Mouse (Mus musculus) midbrain, embryonic 12.5 days (tissue): ENCODE data around the gene Gm20388. TPM values are rescaled to one million over a fixed set of nuclear protein-coding genes. Genes with fewer than 3 reads are reported as not detected.

Experiments
- ATAC-seq: fragments of 200-750 bp; cut with Nextera tagmentation; 2 replicates; pipeline ENCODE4 v1.8.0; 2017; ENCODE audit warnings: low read depth, moderate TSS enrichment, moderate library complexity; ENCODE audit not compliant: low FRiP score
- H3K27ac ChIP-seq: fragments of 300-500 bp; sonication (generic); replicated peaks from 2 replicates; pipeline ENCODE4 v1.5.1; 2016; ENCODE audit warnings: mild to moderate bottlenecking
- H3K27me3 ChIP-seq: fragments of 300-500 bp; sonication (generic); 2 replicates; pipeline ENCODE4 v1.6.1; 2016; ENCODE audit warnings: mild to moderate bottlenecking
- H3K36me3 ChIP-seq: fragments of 300-500 bp; sonication (generic); 2 replicates; pipeline ENCODE4 v1.6.1; 2016
- H3K4me1 ChIP-seq: fragments of 300-500 bp; sonication (generic); 2 replicates; pipeline ENCODE4 v1.6.1; 2016
- H3K4me2 ChIP-seq: fragments of 300-500 bp; sonication (generic); replicated peaks from 2 replicates; pipeline ENCODE4 v1.6.1; 2016; ENCODE audit warnings: mild to moderate bottlenecking, moderate library complexity
- H3K4me3 ChIP-seq: fragments of 300-500 bp; sonication (generic); 2 replicates; pipeline ENCODE4 v1.5.1; 2016; ENCODE audit warnings: mild to moderate bottlenecking
- H3K9ac ChIP-seq: fragments of 300-500 bp; sonication (generic); replicated peaks from 2 replicates; pipeline ENCODE4 v1.6.1; 2016; ENCODE audit warnings: mild to moderate bottlenecking, moderate library complexity
- H3K9me3 ChIP-seq: fragments of 300-500 bp; sonication (generic); 2 replicates; pipeline ENCODE4 v1.6.1; 2016; ENCODE audit warnings: mild to moderate bottlenecking
- WGBS: fragments of 180-500 bp; shearing (Covaris S2); methylation state at CpG from one replicate; pipeline ENCODE4 v1.1.7; 2016; 5-methylcytosine and 5-hydroxymethylcytosine counted together
- polyA plus RNA-seq: library from polyadenylated mRNA; unstranded; fragments of >200 nt; fragmentation: Nextera tagmentation; extraction: Ambion mirVana; gene quantifications from 2 replicates; pipeline ENCODE4 v1.2.1, GENCODE M21; 2016

The Gm20388 gene
- polyA plus RNA-seq, 1 experiment from 2014 or later = not detected

- WGBS = 94% methylated on average over 9 of the region's 9 CpGs
- no peak overlapping the region for H3K4me2 ChIP-seq
- no peak for ATAC-seq
- H3K27ac ChIP-seq = no peak overlapping the region
- H3K4me1 ChIP-seq = peaks cover 2% of the 10 kb centered on the region
- H3K9ac ChIP-seq = no peak overlapping the region
- H3K4me3 ChIP-seq = no peak overlapping the region
- no peaks in the 10 kb centered on the region for H3K27me3 ChIP-seq
- peaks cover 36% of the 10 kb centered on the region for H3K36me3 ChIP-seq
- no peaks in the 10 kb centered on the region for H3K9me3 ChIP-seq
Observed at GRCm38 (mm10) chr8:122025546-122025945, 2114.9 kb downstream of the Gm20388 start.

DNA sequence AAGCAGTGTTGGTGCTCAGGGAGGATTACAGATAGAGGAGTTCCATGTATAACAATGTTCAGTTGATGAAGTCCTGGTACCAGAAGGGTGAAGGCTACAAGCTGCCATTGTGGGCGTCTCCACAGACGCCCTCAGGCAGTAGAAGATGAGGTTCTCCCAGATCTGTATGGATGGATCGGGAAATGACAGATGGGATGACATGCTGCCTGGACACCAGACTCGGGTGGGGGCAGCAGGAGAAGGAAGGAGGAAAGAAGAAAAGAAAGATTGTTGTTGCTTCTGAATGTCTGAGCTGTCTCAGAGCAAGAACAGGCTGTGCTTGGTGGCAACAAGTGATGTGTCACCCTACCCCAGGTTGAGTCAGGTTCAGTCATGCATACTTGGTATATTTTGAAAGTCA, 2117.5 kb downstream of the Gm20388 start:
- Histone ChIP-seq H3K9ac (no peak overlapping the region), H3K4me3 (no peak overlapping the region), H3K27ac (no peak overlapping the region), H3K36me3 (peaks cover 31% of the 10 kb centered on the region), H3K4me1 (peaks cover 16% of the 10 kb centered on the region), H3K9me3 (no peaks in the 10 kb centered on the region), H3K4me2 (no peak overlapping the region), H3K27me3 (no peaks in the 10 kb centered on the region)
- ATAC-seq = no peak
- WGBS = 86% methylated on average over 4 of the region's 4 CpGs

GRCm38 (mm10) chr8:122030965-122031364, 2120.3 kb downstream of the Gm20388 start:
- peaks cover 16% of the 10 kb centered on the region for H3K4me1 ChIP-seq
- no peaks in the 10 kb centered on the region for H3K9me3 ChIP-seq
- peaks cover 11% of the 10 kb centered on the region for H3K36me3 ChIP-seq
- H3K9ac ChIP-seq = no peak overlapping the region
- no peak overlapping the region for H3K4me3 ChIP-seq
- peak overlapping the region; percentile 4; the same call in 1 of the 2 replicates for H3K27ac ChIP-seq
- WGBS = 29% methylated on average over 7 of the region's 7 CpGs
- H3K4me2 ChIP-seq = no peak overlapping the region
- ATAC-seq = no peak
- H3K27me3 ChIP-seq = no peaks in the 10 kb centered on the region

GRCm38 (mm10) chr8:122032741-122033140, 2122.1 kb downstream of the Gm20388 start:
- H3K9me3 ChIP-seq = no peaks in the 10 kb centered on the region
- WGBS = 75% methylated on average over 9 of the region's 9 CpGs
- no peak overlapping the region for H3K4me3 ChIP-seq
- H3K9ac ChIP-seq = no peak overlapping the region
- H3K27me3 ChIP-seq = no peaks in the 10 kb centered on the region
- no peak overlapping the region for H3K4me2 ChIP-seq
- H3K27ac ChIP-seq = no peak overlapping the region
- no peaks in the 10 kb centered on the region for H3K36me3 ChIP-seq
- H3K4me1 ChIP-seq = peaks cover 16% of the 10 kb centered on the region
- ATAC-seq = no peak

GRCm38 (mm10) chr8:122035543-122035942, 2124.9 kb downstream of the Gm20388 start:
- 72% methylated on average over 7 of the region's 7 CpGs for WGBS
- Histone ChIP-seq H3K4me3 (no peak overlapping the region), H3K27ac (no peak overlapping the region), H3K27me3 (no peaks in the 10 kb centered on the region), H3K9me3 (no peaks in the 10 kb centered on the region), H3K9ac (no peak overlapping the region), H3K4me2 (no peak overlapping the region), H3K4me1 (peaks cover 14% of the 10 kb centered on the region), H3K36me3 (no peaks in the 10 kb centered on the region)
- no peak for ATAC-seq

GRCm38 (mm10) chr8:122036325-122036724, 2125.7 kb downstream of the Gm20388 start:
- H3K36me3 ChIP-seq = no peaks in the 10 kb centered on the region
- WGBS = 81% methylated on average over 6 of the region's 6 CpGs
- no peak overlapping the region for H3K4me3 ChIP-seq
- no peak for ATAC-seq
- H3K27ac ChIP-seq = no peak overlapping the region
- no peaks in the 10 kb centered on the region for H3K27me3 ChIP-seq
- H3K4me2 ChIP-seq = no peak overlapping the region
- no peaks in the 10 kb centered on the region for H3K9me3 ChIP-seq
- H3K9ac ChIP-seq = no peak overlapping the region
- peaks cover 7% of the 10 kb centered on the region; the same call in 1 of the 2 replicates for H3K4me1 ChIP-seq

- Histone ChIP-seq H3K27ac (no peak overlapping the region), H3K4me1 (peaks cover 3% of the 10 kb centered on the region; the same call in 1 of the 2 replicates), H3K4me3 (no peak overlapping the region), H3K9ac (no peak overlapping the region), H3K9me3 (no peaks in the 10 kb centered on the region), H3K36me3 (no peaks in the 10 kb centered on the region), H3K4me2 (no peak overlapping the region), H3K27me3 (no peaks in the 10 kb centered on the region)
- WGBS = 81% methylated on average over 7 of the region's 7 CpGs
- ATAC-seq = no peak
Observed at GRCm38 (mm10) chr8:122037279-122037678, 2126.6 kb downstream of the Gm20388 start.

DNA sequence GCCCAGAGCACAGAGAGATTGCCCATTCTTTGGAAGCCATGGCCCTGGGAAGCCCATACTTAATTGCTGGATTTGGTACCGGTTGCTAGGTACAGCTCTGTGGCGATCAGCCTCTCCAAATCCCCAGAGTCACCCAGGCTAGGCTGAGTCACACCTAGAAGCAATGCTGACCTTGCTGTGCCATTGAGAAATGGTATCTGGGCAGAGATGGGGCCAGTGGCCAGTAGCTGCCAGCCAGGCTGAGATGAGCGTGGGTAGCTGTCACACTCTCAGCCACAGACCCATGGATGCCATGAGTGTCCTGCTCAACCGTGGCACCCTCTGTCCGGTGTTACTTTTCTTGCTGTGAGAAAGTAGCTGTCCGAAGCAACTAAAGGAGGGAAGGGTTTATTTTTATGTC, 2127.4 kb downstream of the Gm20388 start:
- Histone ChIP-seq H3K9ac (no peak overlapping the region), H3K27ac (no peak overlapping the region), H3K9me3 (no peaks in the 10 kb centered on the region), H3K36me3 (no peaks in the 10 kb centered on the region), H3K4me3 (no peak overlapping the region), H3K27me3 (no peaks in the 10 kb centered on the region), H3K4me1 (no peaks in the 10 kb centered on the region), H3K4me2 (no peak overlapping the region)
- ATAC-seq = no peak
- WGBS = 91% methylated on average over 6 of the region's 6 CpGs

- no peaks in the 10 kb centered on the region for H3K4me1 ChIP-seq
- H3K9ac ChIP-seq = no peak overlapping the region
- H3K27ac ChIP-seq = no peak overlapping the region
- H3K27me3 ChIP-seq = no peaks in the 10 kb centered on the region
- 80% methylated on average over 4 of the region's 4 CpGs for WGBS
- no peak overlapping the region for H3K4me3 ChIP-seq
- H3K9me3 ChIP-seq = no peaks in the 10 kb centered on the region
- ATAC-seq = no peak
- H3K4me2 ChIP-seq = no peak overlapping the region
- no peaks in the 10 kb centered on the region for H3K36me3 ChIP-seq
Observed at GRCm38 (mm10) chr8:122039452-122039851, 2128.8 kb downstream of the Gm20388 start.

DNA sequence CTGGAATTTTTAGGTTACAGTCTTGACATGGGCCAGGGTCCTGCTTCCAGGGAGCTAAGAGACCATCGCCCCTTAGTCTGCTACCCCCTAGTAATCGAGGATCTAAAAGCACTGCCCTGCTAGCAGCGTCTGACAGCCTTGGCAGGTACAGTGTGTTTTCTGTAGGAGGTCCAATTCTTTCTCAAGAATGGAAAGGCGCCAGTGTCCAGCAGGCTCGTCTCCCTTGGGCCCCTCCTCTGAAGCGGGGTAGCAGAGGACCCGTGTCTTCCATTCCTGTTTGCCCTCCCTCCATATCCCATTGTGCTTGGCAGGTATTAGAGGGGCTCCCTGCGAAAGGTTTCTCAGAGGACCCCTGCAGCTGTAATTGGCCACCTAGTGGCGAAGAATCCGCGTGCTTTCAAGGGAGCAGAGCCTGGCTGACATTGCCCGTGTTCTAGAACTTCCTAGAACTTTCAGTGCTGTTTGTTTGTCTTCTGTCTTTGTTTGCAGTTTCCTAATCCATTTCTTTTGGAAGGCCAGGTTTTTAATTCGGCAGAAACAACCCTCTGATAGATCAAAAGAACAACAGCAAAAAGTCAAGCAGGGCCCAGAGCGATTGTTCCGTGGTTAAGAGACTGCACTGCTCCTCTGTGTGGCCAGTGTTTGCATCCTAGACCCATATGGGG, 2136.7 kb downstream of the Gm20388 start:
- H3K36me3 ChIP-seq = no peaks in the 10 kb centered on the region
- H3K9ac ChIP-seq = no peak overlapping the region
- no peaks in the 10 kb centered on the region for H3K27me3 ChIP-seq
- ATAC-seq = no peak
- no peaks in the 10 kb centered on the region for H3K9me3 ChIP-seq
- no peak overlapping the region for H3K27ac ChIP-seq
- no peak overlapping the region for H3K4me2 ChIP-seq
- no peak overlapping the region for H3K4me3 ChIP-seq
- H3K4me1 ChIP-seq = no peaks in the 10 kb centered on the region
- WGBS = 57% methylated on average over 15 of the region's 15 CpGs

- ATAC-seq = no peak
- no peak overlapping the region for H3K4me2 ChIP-seq
- no peaks in the 10 kb centered on the region for H3K4me1 ChIP-seq
- 91% methylated on average over 4 of the region's 4 CpGs for WGBS
- no peaks in the 10 kb centered on the region for H3K27me3 ChIP-seq
- H3K9ac ChIP-seq = no peak overlapping the region
- no peaks in the 10 kb centered on the region for H3K9me3 ChIP-seq
- H3K36me3 ChIP-seq = no peaks in the 10 kb centered on the region
- no peak overlapping the region for H3K27ac ChIP-seq
- H3K4me3 ChIP-seq = no peak overlapping the region
Observed at GRCm38 (mm10) chr8:122049266-122049665, 2138.6 kb downstream of the Gm20388 start.

- no peaks in the 10 kb centered on the region for H3K9me3 ChIP-seq
- H3K9ac ChIP-seq = no peak overlapping the region
- no peaks in the 10 kb centered on the region for H3K27me3 ChIP-seq
- no peak overlapping the region for H3K4me2 ChIP-seq
- no peak for ATAC-seq
- no peaks in the 10 kb centered on the region for H3K36me3 ChIP-seq
- WGBS = 64% methylated on average over 2 of the region's 2 CpGs
- H3K4me1 ChIP-seq = no peaks in the 10 kb centered on the region
- no peak overlapping the region for H3K4me3 ChIP-seq
- H3K27ac ChIP-seq = no peak overlapping the region
Observed at GRCm38 (mm10) chr8:122049923-122050322, 2139.3 kb downstream of the Gm20388 start.

- 93% methylated on average over 9 of the region's 9 CpGs for WGBS
- Histone ChIP-seq H3K4me3 (no peak overlapping the region), H3K9me3 (no peaks in the 10 kb centered on the region), H3K9ac (no peak overlapping the region), H3K4me1 (no peaks in the 10 kb centered on the region), H3K4me2 (no peak overlapping the region), H3K27me3 (no peaks in the 10 kb centered on the region), H3K27ac (no peak overlapping the region), H3K36me3 (no peaks in the 10 kb centered on the region)
- no peak for ATAC-seq
Observed at GRCm38 (mm10) chr8:122050620-122051019, 2140.0 kb downstream of the Gm20388 start.
